Mouse (Mus musculus) midbrain, embryonic 12.5 days (tissue): Measurements from ENCODE around the gene H2al2a. TPM values are rescaled to one million over a fixed set of nuclear protein-coding genes. Genes with fewer than 3 reads are reported as not detected.
"Not testable (repeated sequence)": the region's sequence is repeated elsewhere in the genome, so short reads cannot be mapped to it uniquely, and the experiment has no call there.

Source experiments
- ATAC-seq: fragments of 200-750 bp; cut with Nextera tagmentation; 2 replicates; pipeline ENCODE4 v1.8.0; 2017; ENCODE audit warnings: low read depth, moderate TSS enrichment, moderate library complexity; ENCODE audit not compliant: low FRiP score
- H3K27ac ChIP-seq: fragments of 300-500 bp; sonication (generic); replicated peaks from 2 replicates; pipeline ENCODE4 v1.5.1; 2016; ENCODE audit warnings: mild to moderate bottlenecking
- H3K27me3 ChIP-seq: fragments of 300-500 bp; sonication (generic); 2 replicates; pipeline ENCODE4 v1.6.1; 2016; ENCODE audit warnings: mild to moderate bottlenecking
- H3K36me3 ChIP-seq: fragments of 300-500 bp; sonication (generic); 2 replicates; pipeline ENCODE4 v1.6.1; 2016
- H3K4me1 ChIP-seq: fragments of 300-500 bp; sonication (generic); 2 replicates; pipeline ENCODE4 v1.6.1; 2016
- H3K4me2 ChIP-seq: fragments of 300-500 bp; sonication (generic); replicated peaks from 2 replicates; pipeline ENCODE4 v1.6.1; 2016; ENCODE audit warnings: mild to moderate bottlenecking, moderate library complexity
- H3K4me3 ChIP-seq: fragments of 300-500 bp; sonication (generic); 2 replicates; pipeline ENCODE4 v1.5.1; 2016; ENCODE audit warnings: mild to moderate bottlenecking
- H3K9ac ChIP-seq: fragments of 300-500 bp; sonication (generic); replicated peaks from 2 replicates; pipeline ENCODE4 v1.6.1; 2016; ENCODE audit warnings: mild to moderate bottlenecking, moderate library complexity
- H3K9me3 ChIP-seq: fragments of 300-500 bp; sonication (generic); 2 replicates; pipeline ENCODE4 v1.6.1; 2016; ENCODE audit warnings: mild to moderate bottlenecking
- WGBS: fragments of 180-500 bp; shearing (Covaris S2); methylation state at CpG from one replicate; pipeline ENCODE4 v1.1.7; 2016; 5-methylcytosine and 5-hydroxymethylcytosine counted together
- polyA plus RNA-seq: library from polyadenylated mRNA; unstranded; fragments of >200 nt; fragmentation: Nextera tagmentation; extraction: Ambion mirVana; gene quantifications from 2 replicates; pipeline ENCODE4 v1.2.1, GENCODE M21; 2016

The H2al2a gene
- polyA plus RNA-seq, 1 experiment from 2014 or later = not detected

GRCm38 (mm10) chr2:17989562-17989961 lies 7.2 kb downstream of the H2al2a start:
- H3K9me3 ChIP-seq = 0 out of 2 replicates have a peak, but pooled peaks cover 5% of the 10 kb centered on the region
- no peaks in the 10 kb centered on the region; the same call in 1 of the 2 replicates for H3K4me1 ChIP-seq
- no peak overlapping the region for H3K9ac ChIP-seq
- ATAC-seq = no peak
- H3K27ac ChIP-seq = no peak overlapping the region
- H3K27me3 ChIP-seq = no peaks in the 10 kb centered on the region
- H3K4me3 ChIP-seq = no peak overlapping the region
- no peaks in the 10 kb centered on the region for H3K36me3 ChIP-seq
- no peak overlapping the region for H3K4me2 ChIP-seq

- Histone ChIP-seq H3K4me1 (no peaks in the 10 kb centered on the region), H3K9me3 (0 out of 2 replicates have a peak, but pooled peaks cover 5% of the 10 kb centered on the region), H3K4me2 (no peak overlapping the region), H3K27ac (no peak overlapping the region), H3K36me3 (no peaks in the 10 kb centered on the region), H3K9ac (no peak overlapping the region), H3K4me3 (no peak overlapping the region), H3K27me3 (no peaks in the 10 kb centered on the region)
- ATAC-seq = no peak
- 43% methylated on average over 3 of the region's 3 CpGs for WGBS
Observed at GRCm38 (mm10) chr2:17989115-17989514, 7.6 kb downstream of the H2al2a start.

DNA sequence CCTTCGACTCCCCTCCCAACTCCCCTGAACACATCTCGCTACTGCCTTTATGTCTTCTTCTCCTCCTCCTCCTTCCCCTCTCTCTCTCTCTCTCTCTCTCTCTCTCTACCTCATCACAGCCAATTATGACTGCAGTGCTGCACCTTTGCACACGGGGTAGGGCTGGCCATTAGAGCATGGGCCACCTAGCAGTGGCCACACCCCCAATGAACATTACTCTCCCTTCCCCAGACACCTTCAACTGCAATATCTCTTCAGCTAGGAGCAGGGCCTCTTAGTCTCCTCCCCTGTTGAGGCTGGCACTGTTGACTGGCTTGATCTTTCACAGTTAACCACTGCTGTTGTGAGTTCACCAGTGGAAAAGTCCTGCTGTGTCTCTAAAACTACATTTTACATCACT lies 10.1 kb downstream of the H2al2a start:
- no peak for ATAC-seq
- Histone ChIP-seq H3K4me1 (no peaks in the 10 kb centered on the region), H3K27ac (no peak overlapping the region), H3K36me3 (no peaks in the 10 kb centered on the region), H3K9me3 (0 out of 2 replicates have a peak, but pooled peaks cover 5% of the 10 kb centered on the region), H3K9ac (no peak overlapping the region), H3K27me3 (no peaks in the 10 kb centered on the region), H3K4me2 (no peak overlapping the region), H3K4me3 (no peak overlapping the region)
- WGBS = 84% methylated on average over 3 of the region's 3 CpGs

DNA sequence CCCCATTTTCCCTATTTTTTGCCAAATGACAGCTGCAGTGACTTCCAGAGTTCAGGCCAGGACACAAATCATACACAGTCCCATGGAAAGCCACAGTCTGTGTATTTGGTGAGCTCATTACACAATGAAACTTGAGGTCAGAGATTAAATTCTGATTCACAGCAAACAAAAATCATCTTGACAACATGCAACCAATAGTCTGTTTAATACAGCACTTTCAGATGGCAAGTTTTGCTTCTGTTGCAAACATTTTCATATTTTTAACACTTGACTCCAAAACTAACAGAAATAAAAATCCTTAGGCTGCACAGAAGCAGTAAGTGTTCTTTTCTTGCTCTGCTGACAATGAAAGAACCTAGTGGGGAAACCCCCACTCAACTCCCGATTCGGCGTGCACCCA lies 12.0 kb downstream of the H2al2a start:
- Histone ChIP-seq H3K9me3 (0 out of 2 replicates have a peak, but pooled peaks cover 5% of the 10 kb centered on the region), H3K4me1 (no peaks in the 10 kb centered on the region), H3K9ac (no peak overlapping the region), H3K27ac (no peak overlapping the region), H3K27me3 (no peaks in the 10 kb centered on the region), H3K4me2 (no peak overlapping the region), H3K36me3 (no peaks in the 10 kb centered on the region), H3K4me3 (no peak overlapping the region)
- WGBS = 99% methylated on average over 3 of the region's 3 CpGs
- ATAC-seq = no peak

GRCm38 (mm10) chr2:17982747-17983146 lies 14.0 kb downstream of the H2al2a start:
- Histone ChIP-seq H3K4me1 (no peaks in the 10 kb centered on the region), H3K36me3 (no peaks in the 10 kb centered on the region), H3K4me3 (no peak overlapping the region), H3K9me3 (0 out of 2 replicates have a peak, but pooled peaks cover 5% of the 10 kb centered on the region), H3K4me2 (no peak overlapping the region), H3K27ac (no peak overlapping the region), H3K27me3 (no peaks in the 10 kb centered on the region), H3K9ac (no peak overlapping the region)
- no peak for ATAC-seq
- 87% methylated on average over 1 of the region's 1 CpGs for WGBS

GRCm38 (mm10) chr2:17978706-17979105 lies 18.1 kb downstream of the H2al2a start:
- Histone ChIP-seq H3K4me2 (no peak overlapping the region), H3K4me3 (no peak overlapping the region), H3K9ac (no peak overlapping the region), H3K27me3 (no peaks in the 10 kb centered on the region), H3K4me1 (peaks cover 2% of the 10 kb centered on the region; the same call in 1 of the 2 replicates), H3K36me3 (no peaks in the 10 kb centered on the region), H3K9me3 (no peaks in the 10 kb centered on the region), H3K27ac (no peak overlapping the region)
- no peak for ATAC-seq
- WGBS = 95% methylated on average over 6 of the region's 6 CpGs

GRCm38 (mm10) chr2:17978251-17978650 lies 18.5 kb downstream of the H2al2a start:
- H3K27ac ChIP-seq, H3K4me3 ChIP-seq, H3K27me3 ChIP-seq, H3K9me3 ChIP-seq, H3K9ac ChIP-seq, H3K36me3 ChIP-seq, ATAC-seq, H3K4me2 ChIP-seq, H3K4me1 ChIP-seq: not testable (repeated sequence)
- 91% methylated on average over 7 of the region's 7 CpGs for WGBS

DNA sequence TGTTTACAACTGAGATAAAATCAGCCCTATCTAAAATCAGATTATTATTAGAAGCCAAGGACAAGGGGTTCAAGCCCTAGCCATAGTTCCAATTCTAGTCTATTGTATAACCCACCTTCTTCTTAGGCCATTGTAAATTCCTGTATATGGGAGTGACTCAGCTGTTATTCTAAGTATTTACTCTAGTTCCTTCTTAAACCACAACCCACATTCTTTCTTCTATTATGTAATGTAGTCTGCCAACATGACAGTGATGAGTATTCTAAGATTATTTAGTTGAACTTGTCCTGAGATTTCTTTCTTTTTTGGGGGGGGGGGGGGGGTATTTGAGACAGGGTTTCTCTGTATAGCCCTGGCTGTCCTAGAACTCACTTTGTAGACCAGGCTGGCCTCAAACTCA lies 19.1 kb downstream of the H2al2a start:
- ATAC-seq, H3K27me3 ChIP-seq, H3K36me3 ChIP-seq: not testable (repeated sequence)

GRCm38 (mm10) chr2:17975601-17976327 lies 21.0 kb downstream of the H2al2a start:
- ATAC-seq = no peak
- peaks cover 2% of the 10 kb centered on the region; the same call in 1 of the 2 replicates for H3K4me1 ChIP-seq
- H3K4me2 ChIP-seq = no peak overlapping the region
- WGBS = 82% methylated on average over 4 of the region's 4 CpGs
- no peak overlapping the region for H3K9ac ChIP-seq
- no peak overlapping the region for H3K4me3 ChIP-seq
- no peaks in the 10 kb centered on the region for H3K27me3 ChIP-seq
- H3K36me3 ChIP-seq = no peaks in the 10 kb centered on the region
- H3K27ac ChIP-seq = no peak overlapping the region
- no peaks in the 10 kb centered on the region for H3K9me3 ChIP-seq

More for the DNA sequence above, 19.1 kb downstream of the H2al2a start:
- H3K4me3 ChIP-seq, H3K4me2 ChIP-seq, H3K27ac ChIP-seq, H3K9ac ChIP-seq, H3K4me1 ChIP-seq, H3K9me3 ChIP-seq: not testable (repeated sequence)

DNA sequence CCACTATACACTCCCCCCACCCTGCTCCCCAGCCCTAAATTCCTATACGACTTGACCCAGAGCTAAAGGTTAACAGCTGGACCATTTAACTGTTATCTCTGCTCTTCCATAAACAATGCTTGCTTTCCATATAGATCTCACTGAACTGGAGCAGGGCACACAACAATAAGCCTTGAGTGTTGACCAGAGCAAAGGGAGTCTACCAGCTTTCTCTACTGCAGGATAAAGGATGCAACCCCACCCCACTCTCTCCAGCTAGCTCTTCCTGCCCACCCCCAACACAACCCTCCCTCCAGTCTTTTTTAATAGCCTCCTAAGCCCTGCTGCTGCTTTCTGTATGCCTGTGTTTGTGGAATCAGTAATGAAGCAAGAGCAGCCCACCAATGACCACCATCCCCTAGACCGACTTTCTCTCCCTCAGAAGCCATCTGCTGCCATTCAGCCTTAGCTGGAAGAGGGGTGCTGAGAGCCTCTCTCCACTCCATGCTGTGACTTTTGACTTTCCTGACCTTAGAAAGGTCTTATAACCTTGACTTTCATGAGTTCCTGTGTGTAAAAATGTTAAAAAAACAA lies 22.8 kb downstream of the H2al2a start:
- no peak for ATAC-seq
- Histone ChIP-seq H3K9me3 (no peaks in the 10 kb centered on the region), H3K27ac (no peak overlapping the region), H3K4me3 (no peak overlapping the region), H3K4me2 (no peak overlapping the region), H3K36me3 (no peaks in the 10 kb centered on the region), H3K4me1 (peaks cover 10% of the 10 kb centered on the region; the same call in 1 of the 2 replicates), H3K27me3 (no peaks in the 10 kb centered on the region), H3K9ac (no peak overlapping the region)
- 37% methylated on average over 2 of the region's 2 CpGs for WGBS

GRCm38 (mm10) chr2:17973246-17973645 lies 23.5 kb downstream of the H2al2a start:
- peaks cover 10% of the 10 kb centered on the region; the same call in 1 of the 2 replicates for H3K4me1 ChIP-seq
- H3K4me2 ChIP-seq = no peak overlapping the region
- H3K4me3 ChIP-seq = no peak overlapping the region
- no peaks in the 10 kb centered on the region for H3K27me3 ChIP-seq
- H3K9me3 ChIP-seq = no peaks in the 10 kb centered on the region
- no peak overlapping the region for H3K27ac ChIP-seq
- no peak overlapping the region for H3K9ac ChIP-seq
- WGBS = 88% methylated on average over 5 of the region's 5 CpGs
- no peak for ATAC-seq
- H3K36me3 ChIP-seq = no peaks in the 10 kb centered on the region

DNA sequence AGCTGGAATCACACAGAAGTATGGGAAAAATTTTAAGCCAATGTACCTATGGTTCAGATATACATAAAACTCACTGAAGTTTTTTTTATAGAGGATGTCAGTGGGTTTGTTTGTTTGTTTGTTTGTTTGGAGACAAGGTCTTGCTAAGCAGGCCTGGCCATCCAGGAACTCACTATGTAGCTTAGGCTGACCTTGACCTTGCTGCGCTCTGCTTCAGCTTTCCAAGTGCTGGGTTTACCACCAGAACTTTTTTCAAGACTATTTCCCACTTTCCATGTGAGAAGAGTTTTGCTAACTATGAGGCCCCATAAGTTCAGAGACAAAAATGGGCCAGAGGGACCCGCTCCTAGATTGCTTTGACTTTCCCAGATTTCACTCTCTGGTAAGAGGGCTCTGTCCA lies 23.9 kb downstream of the H2al2a start:
- Histone ChIP-seq H3K27ac (no peak overlapping the region), H3K4me1 (peaks cover 10% of the 10 kb centered on the region; the same call in 1 of the 2 replicates), H3K4me3 (no peak overlapping the region), H3K9ac (no peak overlapping the region), H3K36me3 (no peaks in the 10 kb centered on the region), H3K4me2 (no peak overlapping the region), H3K9me3 (no peaks in the 10 kb centered on the region), H3K27me3 (no peaks in the 10 kb centered on the region)
- 97% methylated on average over 2 of the region's 2 CpGs for WGBS
- ATAC-seq = no peak
